Mouse (Mus musculus): ENCODE data around the gene Ly6g5c.
A peak's percentile ranks its signal among the peaks of the same experiment; 100 is the strongest.

Ly6g5c gene

DNA sequence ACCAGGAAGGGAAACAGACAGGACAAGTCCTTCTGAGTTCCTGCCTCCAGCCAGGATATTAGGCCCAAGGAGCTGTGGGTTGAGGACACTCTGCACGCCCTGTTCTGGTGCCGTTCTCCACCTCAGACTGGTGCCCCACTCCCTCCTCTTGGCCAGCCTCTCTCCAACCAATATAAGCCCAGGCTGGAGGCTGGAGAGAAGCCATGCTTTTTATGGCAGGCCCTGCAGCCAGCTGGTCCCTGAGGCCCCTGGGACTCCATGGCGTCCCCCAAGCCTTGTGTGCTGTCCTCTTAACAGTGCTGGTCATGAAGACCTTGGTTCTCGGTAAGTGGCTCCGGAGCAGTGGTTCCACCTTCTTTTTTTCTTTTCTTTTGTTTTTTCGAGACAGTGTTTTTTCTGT, at the start of gene Ly6g5c:
Gene Ly6g5c (plus strand): TSS at position 183 of the 400 bp plus-strand sequence.
- DNase-seq (ENCODE audit: low spot score in 2 of 2): no peak

DNA sequence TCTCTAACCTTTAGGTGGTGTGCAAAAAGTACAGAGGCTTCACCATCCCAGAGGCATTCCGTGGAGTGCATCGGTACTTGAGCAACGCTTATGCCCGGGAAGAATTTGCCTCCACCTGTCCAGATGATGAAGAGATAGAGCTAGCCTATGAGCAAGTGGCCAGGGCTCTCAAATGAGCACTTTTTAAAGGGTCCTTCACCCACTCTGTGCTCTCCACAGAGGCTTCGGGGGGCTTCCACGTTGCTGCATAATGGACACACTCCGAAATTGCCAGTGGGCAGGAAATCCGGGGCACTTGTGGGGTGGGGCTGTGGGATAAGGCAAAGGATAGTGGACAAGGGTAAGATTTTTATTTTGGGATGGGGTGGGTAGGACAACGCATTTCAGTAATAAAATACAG, 49.8 kb upstream of the Ly6g5c start:
- DNase-seq (ENCODE audit: low spot score in 2 of 2): no peak

DNA sequence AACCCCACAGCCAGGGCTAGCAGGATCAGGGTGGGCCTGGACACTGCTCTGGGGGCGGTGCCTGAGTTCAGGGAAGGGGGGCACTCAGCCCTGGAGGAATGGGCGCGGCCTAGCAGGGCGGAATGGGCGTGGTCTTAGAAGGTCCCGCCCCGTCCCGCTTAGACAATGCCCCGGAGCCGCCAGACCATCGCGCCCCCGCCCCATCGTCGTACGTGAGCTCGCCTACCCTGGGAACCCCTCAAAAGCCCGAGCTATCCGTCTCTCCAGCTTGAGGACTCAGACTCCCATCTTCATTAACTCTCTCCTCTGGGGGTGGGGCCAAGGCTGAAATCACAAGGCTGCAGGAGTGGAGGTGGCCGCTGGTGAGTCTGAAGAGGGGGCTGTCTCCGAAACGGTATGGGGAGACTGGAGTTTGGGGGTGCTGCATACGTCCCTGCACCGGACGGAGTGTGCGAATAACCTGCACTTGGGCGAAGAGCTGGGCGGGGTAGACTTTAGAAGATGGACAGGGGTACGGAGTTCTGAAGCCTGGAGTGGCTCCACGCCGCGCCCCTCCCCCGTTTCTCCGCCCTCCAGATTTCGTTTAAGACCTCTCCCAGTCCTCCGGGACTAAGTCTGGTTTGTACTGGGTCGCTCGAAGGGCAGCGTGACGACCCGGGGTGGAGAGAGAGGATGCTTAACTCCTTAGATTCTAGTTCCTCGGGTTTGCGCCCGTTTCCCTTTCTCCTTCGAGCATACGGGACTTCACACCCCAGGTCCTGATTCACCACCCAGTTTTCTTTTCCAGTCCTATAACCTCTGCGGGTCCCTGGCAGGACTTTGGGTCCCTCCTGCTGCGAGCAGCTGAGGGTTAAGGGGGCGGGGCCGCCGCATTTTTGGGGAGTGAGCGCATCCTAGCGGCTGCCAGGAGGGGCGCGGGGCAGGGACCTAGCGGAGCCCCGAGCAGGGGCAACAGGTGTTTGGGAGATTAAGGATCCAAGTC, 48.9 kb upstream of the Ly6g5c start, which contains the start of gene Ddah2:
Gene Ddah2 (plus strand): TSS at position 125 of the 982 bp plus-strand sequence.
- DNase-seq (ENCODE audit: low spot score in 2 of 2): peak; percentile 88 to 95

DNA sequence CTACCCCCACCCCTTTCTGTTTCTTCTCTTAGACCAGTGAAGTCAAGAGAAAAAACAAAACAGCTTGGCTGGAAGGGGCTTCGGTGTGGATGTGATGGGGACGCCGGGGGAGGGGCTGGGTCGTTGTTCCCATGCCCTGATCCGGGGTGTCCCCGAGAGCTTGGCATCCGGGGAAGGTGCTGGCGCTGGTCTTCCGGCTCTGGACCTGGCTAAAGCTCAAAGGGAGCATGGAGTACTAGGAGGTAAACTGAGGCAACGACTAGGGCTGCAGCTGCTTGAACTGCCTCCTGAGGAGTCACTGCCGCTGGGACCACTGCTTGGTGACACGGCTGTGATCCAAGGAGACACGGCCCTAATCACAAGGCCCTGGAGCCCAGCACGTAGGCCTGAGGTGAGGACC, 48.0 kb upstream of the Ly6g5c start:
- DNase-seq (ENCODE audit: low spot score in 2 of 2): no peak

DNA sequence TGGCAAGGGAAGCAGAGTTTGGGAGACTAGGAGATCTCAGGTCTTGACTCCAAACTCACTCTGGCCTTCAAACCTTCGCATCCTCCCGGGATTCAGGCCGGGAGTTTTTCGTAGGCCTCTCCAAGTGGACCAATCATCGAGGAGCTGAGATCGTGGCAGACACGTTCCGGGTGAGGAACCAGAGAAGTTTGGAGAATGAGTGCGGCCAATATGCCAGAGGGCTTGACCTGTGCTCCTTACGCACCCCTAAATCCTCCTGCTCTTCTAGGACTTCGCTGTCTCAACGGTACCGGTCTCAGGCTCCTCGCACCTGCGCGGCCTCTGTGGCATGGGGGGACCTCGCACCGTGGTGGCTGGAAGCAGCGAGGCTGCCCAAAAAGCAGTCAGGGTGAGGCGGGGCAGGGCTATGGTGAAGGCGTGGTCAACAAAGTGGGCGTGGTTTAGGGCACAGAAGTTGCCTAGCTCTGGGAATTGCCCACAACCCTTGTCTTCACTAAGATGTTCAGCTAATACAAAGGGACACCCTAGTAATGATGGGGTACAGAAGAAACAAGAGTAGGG, 47.3 kb upstream of the Ly6g5c start:
- peak; percentile 54 to 70 for DNase-seq (ENCODE audit: low spot score in 2 of 2)

DNA sequence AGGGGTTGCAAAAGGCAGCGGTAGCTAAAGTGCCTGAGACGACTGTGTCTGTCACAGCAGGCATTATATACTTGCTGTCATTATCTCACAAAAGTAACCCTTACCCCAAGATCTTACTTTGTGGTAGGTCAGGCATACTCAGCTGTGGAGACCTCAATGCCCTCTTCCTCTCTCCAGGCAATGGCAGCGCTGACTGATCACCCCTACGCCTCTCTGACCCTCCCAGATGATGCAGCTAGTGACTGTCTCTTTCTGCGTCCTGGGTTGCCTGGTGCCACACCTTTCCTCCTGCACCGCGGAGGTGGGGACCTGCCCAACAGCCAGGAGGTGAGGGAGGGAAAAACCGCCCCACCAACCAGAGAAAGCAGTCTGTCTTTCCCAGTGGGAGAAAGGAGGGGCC, 46.8 kb upstream of the Ly6g5c start:
- DNase-seq (ENCODE audit: low spot score in 2 of 2): no peak

DNA sequence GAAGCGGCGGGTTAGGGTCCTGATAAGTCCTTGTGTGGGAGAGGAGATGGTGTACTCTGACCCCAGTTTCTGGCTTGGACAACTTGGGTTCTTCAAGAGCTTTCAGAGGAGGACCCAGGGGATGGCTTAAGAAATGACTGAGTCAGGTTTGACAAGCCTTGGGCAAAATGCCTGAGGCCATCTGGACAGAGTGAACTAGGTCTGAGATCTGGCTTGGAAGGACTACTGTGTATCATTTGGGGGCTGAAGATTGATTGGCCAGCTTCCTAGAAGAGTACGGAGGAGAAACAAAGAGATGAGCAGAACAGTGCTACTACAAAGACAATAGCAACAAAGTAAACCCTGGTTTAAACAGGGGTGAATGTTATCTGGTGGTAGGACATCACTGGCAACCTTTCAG, 44.6 kb upstream of the Ly6g5c start:
- no peak for DNase-seq (ENCODE audit: low spot score in 2 of 2)

DNA sequence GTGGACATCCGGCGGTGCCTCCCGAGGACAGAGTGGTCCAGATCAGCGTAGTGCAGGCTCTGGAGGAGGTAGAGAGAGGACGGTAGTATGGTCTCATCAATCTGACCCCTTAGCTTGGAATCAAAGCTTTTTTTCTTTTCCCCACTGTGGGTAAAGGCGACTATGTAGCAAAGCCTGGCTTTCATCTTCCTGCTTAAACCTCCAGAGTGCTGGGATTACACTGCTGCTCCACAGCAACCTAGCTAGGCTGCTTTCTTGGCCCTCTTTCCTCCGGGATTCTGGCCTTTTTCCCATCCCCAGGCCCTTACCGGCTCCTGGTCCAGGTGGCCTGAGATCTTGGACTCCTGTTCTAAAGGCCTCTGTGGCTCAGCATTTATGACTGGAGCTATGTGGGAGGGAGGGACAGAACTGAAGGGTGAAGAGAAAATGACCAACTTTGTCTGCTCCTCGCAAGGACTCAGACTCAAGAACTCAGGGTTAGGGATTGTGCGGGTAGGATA, 43.7 kb upstream of the Ly6g5c start:
- DNase-seq (ENCODE audit: low spot score in 2 of 2): no peak

DNA sequence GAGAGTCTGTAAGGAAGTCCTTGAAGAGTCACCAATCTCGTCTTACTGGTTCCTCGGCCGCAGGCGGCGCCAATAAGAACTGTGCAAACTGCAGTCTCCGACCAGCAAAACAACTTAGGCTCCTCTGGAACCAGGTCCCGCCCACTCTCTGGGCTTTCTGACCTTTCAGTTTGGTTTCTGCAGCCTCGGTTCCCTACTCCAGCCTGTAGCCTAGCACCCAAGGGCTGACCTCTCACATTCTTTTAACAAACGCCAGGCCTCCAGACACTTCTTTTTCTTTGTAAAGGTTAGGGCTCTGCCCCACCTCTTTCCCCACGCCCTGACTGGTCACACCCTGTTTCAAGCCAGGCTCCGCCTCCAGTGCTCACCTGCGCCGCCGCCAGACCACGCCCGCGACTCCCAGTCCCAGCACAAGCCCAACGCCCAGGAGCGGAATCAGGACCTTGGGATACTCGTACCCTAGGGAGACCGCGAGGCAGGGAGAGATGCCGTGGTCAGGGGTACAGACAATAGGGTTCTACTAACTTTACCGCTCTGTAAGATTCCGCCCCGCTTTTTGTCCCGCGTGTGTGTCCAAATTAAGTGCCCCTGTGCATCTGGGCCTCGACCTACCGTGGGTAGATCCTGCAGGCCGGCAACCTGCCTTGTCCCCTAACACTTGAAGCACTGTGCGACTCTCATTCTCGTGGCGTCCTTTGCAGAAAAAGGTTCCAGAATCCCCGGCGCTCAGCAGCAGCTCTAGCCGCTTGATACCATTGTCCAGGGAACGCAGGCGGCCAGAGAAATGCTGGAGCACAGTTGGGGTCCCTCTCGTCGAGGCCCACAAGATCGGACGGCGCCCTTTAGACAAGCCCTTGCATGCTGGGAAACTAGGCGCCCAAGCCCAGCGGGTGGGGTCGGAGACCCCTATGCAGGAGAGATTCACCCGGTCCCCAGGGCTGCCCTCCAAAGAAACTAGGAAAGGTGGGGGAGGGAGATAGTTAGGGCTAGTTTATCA, 42.8 kb upstream of the Ly6g5c start, which contains the start of gene Ly6g6c:
Gene Ly6g6c (plus strand): TSS at position 438 of the 997 bp plus-strand sequence.
- DNase-seq (ENCODE audit: low spot score in 2 of 2): peak in 1 of 2 experiments; percentile 37

DNA sequence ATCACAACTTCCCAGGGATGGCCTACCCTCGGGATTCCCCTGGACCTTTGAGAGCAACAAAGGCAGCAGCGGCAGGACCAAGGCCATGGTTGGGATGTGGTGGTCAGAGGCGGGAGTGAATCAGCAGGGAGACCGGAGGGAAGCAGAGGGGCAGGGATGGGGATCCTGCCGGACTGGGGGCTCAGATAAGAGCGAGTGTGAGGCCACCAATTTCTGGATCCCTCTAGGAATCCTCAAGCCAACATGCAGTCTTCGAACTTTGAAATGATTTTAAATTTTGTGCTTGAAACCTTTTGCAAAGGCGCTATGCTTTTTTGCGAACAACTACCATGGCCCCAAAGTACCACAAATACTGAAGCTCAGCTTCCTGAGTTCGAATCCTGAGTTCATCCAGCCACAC, 42.0 kb upstream of the Ly6g5c start, which contains the start of gene Mpig6b:
Gene Mpig6b (minus strand): TSS at position 101 of the 400 bp plus-strand sequence.
- DNase-seq (ENCODE audit: low spot score in 2 of 2): no peak

DNA sequence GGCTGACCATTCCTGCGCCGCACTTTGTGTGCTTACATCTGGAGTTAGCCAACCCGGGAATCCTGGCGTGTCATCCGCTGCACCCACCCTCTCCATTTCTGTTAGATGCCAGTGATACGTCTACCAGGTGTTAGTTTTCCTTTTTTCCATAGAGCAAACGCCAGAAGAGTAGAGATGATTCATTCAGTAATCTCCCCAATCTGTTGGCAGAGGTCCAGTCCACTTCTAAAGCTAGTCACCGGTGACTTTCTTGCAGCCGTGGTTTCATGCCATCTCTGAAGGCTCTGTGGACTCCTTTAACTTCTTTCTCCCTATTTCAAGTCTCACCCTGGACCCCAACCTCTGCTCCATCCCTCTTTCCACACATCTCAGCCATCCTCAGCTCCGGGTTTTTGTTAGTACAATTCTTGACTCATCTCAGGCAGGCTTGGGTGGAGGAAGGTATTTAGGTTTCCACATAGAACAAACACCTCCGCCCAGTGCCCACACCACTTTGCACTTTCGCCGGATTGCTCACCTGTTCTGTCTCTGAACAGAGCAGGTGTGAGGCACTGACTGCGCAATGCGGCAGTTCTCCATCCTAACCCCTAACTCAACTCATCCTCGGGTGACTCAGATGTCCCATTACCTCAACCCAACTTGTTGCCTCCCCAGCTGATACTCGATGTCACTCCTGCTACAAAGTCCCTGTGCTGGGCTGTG, 39.7 kb upstream of the Ly6g5c start:
- DNase-seq (ENCODE audit: low spot score in 2 of 2): no peak

DNA sequence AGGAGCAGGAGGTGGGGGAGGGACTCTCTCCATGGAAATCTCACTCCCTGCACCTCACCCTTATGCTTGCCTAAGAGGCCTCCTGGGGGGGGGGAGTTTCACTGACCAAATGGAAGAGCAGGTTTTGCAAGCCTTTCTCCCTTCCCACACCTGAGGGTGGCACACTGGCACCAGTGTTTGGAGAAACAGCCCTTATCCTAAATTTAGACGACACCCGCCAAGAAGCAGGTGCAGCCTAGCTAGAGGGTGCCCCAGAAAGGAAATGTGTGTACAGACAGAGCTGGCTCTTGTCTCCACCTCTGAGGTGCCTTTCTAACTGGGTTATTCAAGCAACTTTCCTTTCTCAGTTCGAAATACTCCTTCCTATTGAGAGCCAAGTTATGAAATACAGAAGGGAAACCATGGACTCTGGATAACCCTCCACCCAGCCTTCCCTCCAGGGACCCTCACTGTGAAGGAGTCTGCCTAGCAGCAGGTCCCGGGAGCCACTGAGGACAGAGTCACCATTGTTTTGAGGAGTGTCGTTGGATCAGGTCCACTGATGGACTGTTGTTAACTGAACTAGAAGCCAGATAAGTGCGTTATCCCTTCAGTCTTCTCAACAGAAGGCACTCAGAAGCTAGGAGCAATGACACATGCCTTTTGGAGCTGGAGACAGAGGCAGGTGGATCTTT, 37.4 kb upstream of the Ly6g5c start:
- DNase-seq (ENCODE audit: low spot score in 2 of 2): no peak

DNA sequence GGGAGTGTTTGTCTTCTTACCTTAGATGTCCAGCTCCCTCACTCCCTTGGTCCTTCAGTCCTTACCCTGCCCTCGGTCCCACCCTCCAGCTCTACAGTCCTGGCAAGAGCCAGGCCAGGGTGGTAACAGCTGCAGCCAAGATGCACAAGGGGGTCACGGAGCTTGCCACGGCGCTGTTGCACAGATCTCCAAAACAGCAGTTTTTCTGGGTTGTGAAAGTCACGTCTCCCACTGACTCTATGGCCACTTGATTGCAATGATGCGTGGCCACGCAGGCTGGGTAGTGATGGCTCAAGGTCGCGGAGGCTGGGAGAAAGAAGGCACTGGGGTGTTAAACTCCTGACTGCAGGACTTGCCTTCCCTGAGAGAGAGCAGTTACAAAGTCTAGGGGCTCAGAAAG, 36.6 kb upstream of the Ly6g5c start:
- no peak for DNase-seq (ENCODE audit: low spot score in 2 of 2)

DNA sequence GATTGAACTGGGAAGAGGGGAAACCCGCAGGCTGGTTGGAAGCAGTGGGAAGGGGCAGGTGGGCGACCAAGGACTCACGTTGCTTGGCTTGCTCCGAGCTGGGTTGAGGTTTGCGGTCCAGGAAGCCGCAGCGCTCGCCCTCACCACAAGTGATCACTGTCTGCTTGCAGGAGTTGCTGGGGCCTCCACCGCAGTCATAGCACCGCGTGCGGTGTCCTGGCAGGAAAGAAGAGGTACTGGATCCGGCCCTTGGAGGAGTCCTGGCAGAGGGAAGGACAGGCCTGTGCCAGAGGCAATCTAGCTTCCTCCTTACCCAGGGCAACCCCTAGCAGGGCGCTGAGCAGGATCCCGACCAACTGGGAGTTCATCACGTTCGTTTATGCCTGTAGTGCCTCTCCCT, 34.0 kb upstream of the Ly6g5c start:
- DNase-seq (ENCODE audit: low spot score in 2 of 2): no peak

DNA sequence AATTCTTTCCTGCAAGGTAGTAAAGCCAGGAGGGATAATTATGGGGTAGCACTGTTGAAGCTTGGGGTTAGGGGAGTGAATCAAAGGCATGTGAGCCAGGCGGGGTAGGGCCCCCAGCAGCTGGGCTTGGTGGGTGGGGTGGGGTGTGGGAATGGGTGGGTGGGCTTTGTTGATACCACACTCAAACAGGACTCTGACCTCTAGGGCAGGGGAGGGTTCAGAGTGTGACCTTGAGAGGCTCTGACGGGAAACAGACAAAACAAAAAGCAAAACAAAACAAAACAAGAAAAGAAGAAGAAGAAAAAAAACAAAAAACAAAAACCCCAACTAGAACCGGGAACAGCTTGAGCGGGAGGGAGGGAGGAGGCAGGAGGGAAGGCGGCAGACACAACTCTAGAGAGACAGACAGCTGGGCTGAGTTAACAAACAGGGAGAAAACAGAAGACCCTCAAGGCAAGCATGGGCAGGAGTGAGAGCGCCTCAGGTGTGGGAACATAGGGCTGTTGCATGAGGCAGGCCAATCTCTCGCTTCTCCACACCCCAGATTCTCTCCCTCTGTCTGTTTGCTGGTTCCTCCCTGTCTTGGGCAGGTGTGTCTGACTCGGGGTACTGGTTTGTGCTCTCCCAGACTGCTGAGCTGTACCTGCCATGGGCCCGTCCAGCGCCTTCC, 31.4 kb upstream of the Ly6g5c start, which contains the start of gene Ly6g6e:
Gene Ly6g6e (plus strand): TSS at position 396 of the 670 bp plus-strand sequence.
- DNase-seq (ENCODE audit: low spot score in 2 of 2): no peak

DNA sequence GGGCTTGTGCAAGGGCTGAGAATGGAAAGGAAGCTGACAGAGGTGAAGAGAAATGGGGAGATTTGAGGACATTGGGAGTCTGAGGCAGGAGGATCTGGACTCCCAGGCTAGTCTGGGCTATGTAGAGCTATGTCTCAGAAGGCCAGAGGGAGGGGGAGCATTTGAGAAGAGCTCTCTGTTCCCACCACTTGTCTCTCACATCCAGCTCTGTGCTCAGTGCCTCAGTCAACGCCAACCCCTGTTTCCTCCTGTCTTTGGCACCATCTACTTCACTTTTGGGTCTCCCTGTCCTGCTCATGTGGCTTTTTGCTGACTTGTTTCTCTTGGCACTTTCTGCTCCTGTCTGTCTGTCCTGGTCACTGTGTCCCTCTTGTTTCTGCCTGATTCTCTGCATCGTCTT, 30.8 kb upstream of the Ly6g5c start:
- no peak for DNase-seq (ENCODE audit: low spot score in 2 of 2)

DNA sequence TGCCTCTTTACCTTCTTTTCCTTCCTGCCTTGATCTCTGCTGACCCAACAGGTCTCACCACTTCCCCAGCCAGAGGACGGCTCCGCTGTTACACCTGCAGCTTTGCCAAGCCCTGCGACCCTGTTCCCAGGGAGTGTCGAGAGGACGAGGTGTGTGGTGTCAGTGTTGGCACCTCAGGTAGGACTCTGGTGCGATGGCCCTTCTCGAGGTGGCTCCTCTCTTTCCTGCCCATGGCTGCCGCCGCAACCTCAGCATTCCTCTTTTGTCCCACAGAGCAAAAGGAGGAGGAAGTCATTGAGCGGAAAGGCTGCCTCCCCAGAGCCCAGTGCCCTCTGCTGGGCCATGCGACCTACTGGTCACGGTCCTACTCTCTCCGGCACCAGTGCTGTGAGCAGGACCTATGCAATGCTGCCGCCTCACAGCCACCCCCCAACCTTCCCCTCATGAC, 30.3 kb upstream of the Ly6g5c start, which contains the start of gene Ly6g6d:
Gene Ly6g6d (minus strand): TSS at position 280 of the 448 bp plus-strand sequence.
- no peak for DNase-seq (ENCODE audit: low spot score in 2 of 2)

DNA sequence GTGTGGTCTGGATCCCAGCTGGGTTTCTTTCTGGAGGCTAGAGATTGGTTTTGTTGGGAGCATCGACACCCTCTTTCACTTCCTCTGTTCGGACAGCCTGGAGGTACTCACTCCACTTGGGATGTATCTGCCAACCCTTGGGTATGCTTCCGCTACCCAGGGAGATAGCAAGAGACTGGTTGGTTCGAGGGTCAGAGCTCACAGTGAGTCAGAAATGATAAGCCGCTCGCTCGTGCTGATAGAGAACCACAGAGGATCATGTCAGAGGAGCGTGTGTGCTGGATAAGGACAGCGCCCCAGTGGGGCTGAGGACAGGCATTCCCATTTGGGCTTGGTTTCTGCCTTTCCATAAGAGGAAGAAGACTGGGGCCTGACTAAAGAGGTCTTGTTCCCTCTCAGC, 28.3 kb upstream of the Ly6g5c start:
- peak in 1 of 2 experiments; percentile 41 for DNase-seq (ENCODE audit: low spot score in 2 of 2)

DNA sequence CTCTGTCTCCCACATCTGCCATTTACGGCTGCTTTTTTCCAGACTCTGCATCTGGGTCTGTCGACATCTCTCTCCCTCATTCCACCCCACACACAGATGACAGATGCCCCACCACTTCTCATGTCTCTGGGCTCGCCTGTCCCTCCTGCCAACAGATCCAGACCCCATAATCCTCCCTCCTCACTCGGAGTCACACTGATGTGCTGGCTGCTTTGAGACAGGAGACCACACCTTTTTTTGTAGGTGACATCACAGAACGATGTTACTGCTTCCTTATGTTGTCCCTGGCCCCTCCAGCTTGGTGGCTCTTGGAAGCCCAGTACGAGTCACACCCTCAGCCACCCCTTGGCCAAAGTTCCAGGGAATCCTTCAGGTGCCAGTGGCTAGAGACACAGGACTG, 27.8 kb upstream of the Ly6g5c start:
- DNase-seq (ENCODE audit: low spot score in 2 of 2): no peak

All from spleen, postnatal 4 days (tissue).